Mouse (Mus musculus): ENCODE results near the gene Abcc8. TPM values are rescaled to one million over a fixed set of nuclear protein-coding genes. Genes with fewer than 3 reads are reported as not detected.

The Abcc8 gene
- polyA plus RNA-seq, 1 experiment from 2014 or later = 1.7 TPM

Other genes with a start within 250 kb of the Abcc8 start
- gene Abcc6, start 149.7 kb downstream of the Abcc8 start, polyA plus RNA-seq (2015; fragmentation: Nextera tagmentation; extraction: Ambion mirVana) = 0.23 and 0.33 TPM in 2 replicates
- gene Nomo1, start 146.3 kb downstream of the Abcc8 start, polyA plus RNA-seq (2015; fragmentation: Nextera tagmentation; extraction: Ambion mirVana) = 36.5 and 36.7 TPM in 2 replicates
- gene Kcnj11, start 79.3 kb downstream of the Abcc8 start, polyA plus RNA-seq (2015; fragmentation: Nextera tagmentation; extraction: Ambion mirVana) = 0.17 and 0.56 TPM in 2 replicates
- gene Ush1c, start 58.5 kb upstream of the Abcc8 start, polyA plus RNA-seq (2015; fragmentation: Nextera tagmentation; extraction: Ambion mirVana) = 0.09 and 0.15 TPM in 2 replicates
- 0.49 TPM in 2 replicates for gene Otog, start 61.0 kb upstream of the Abcc8 start, polyA plus RNA-seq (2015; fragmentation: Nextera tagmentation; extraction: Ambion mirVana)
- 56.1 and 70.3 TPM in 2 replicates for gene Myod1, start 196.4 kb upstream of the Abcc8 start, polyA plus RNA-seq (2015; fragmentation: Nextera tagmentation; extraction: Ambion mirVana)
- 0.31 and 0.32 TPM in 2 replicates for gene Kcnc1, start 216.5 kb upstream of the Abcc8 start, polyA plus RNA-seq (2015; fragmentation: Nextera tagmentation; extraction: Ambion mirVana)